Mouse (Mus musculus): Measurements from ENCODE around the gene Grb10.

DNA sequence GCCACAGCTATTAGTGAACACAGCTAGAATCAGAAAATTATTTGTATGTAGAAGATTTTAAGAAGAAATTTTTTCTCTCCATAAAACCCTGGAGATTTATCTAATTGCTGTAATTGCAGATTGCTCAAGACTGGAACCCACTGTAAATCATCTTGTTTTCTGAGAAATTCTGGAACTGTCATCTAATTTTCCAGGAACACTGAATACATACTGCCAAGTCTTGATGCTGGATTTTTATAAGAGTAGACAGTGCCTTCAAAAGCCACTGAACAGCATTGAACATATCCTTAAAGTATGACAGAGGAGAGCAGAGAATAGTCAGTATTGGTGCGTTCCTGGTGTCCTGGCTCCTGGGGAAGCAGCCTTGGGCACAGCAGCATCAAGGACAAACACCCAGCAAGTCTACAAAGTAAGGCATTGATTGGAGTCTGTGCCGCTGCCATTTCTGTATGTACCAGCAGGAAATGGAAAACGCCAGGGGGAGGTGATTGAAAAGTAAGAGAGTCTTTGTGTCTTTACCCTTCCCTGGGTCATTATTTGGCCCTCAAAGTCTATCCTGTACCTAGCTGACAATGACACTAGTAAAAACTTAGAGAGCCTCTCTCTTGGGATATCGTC is 38.1 kb downstream of the Grb10 start:
- no peak for TF ChIP-seq CTCF (IDR thresholded peaks at IDR 0.05; ENCODE audit: low read depth)
- no peak for TF ChIP-seq EP300 (IDR thresholded peaks at IDR 0.05; ENCODE audit: low read depth)
